Mouse (Mus musculus): ENCODE data around the gene Magi1. TPM values are rescaled to one million over a fixed set of nuclear protein-coding genes. Genes with fewer than 3 reads are reported as not detected.

Gene Magi1
- total and polyA plus RNA-seq, 2 experiments, result 4.9 to 17.7 TPM

DNA sequence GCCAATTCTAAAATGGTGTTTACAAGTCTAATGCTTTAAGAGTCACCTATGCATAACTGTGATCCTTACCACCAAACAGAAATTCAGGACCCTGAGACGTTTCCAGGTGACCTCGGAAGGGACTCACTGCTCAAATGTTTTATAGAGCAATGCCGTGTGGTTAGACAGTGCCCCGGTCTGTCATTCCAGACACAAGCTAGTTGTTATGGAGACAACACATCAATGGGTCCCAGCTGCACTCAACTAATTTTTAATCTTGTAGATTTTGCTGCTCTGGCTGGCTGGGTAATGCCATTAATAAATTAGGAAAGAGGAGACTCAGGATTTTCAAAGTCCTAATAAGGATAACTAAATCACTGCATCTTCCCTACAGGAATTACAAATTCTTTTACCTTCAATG lies 151.7 kb downstream of the Magi1 start:
- TF ChIP-seq CTCF (IDR thresholded peaks at IDR 0.05; ENCODE audit: low read depth, low read length) (no peak), POLR2A (IDR thresholded peaks at IDR 0.05; ENCODE audit: extremely low read depth, insufficient read depth, low read length) (no peak)
- Histone ChIP-seq H3K36me3 (ENCODE audit: control insufficient read depth, insufficient read depth, low read length) (no peaks in the 10 kb centered on the region), H3K4me3 (ENCODE audit: insufficient read depth, low read depth, low read length) (no peak overlapping the region), H3K4me1 (ENCODE audit: control insufficient read depth, insufficient read depth, low read length) (no peaks in the 10 kb centered on the region), H3K27me3 (ENCODE audit: control insufficient read depth, insufficient read depth, low read length) (no peaks in the 10 kb centered on the region), H3K27ac (replicated peaks; ENCODE audit: insufficient read depth, low read depth, low read length) (no peak overlapping the region), H3K79me2 (ENCODE audit: control insufficient read depth, insufficient read depth, low read length) (peaks cover 36% of the 10 kb centered on the region), H3K9ac (ENCODE audit: low read depth, low read length) (no peak overlapping the region)
- WGBS, result 78% methylated on average over 4 of the region's 4 CpGs
- no peak for DNase-seq (ENCODE audit: extremely low read depth, low read depth, low spot score)

DNA sequence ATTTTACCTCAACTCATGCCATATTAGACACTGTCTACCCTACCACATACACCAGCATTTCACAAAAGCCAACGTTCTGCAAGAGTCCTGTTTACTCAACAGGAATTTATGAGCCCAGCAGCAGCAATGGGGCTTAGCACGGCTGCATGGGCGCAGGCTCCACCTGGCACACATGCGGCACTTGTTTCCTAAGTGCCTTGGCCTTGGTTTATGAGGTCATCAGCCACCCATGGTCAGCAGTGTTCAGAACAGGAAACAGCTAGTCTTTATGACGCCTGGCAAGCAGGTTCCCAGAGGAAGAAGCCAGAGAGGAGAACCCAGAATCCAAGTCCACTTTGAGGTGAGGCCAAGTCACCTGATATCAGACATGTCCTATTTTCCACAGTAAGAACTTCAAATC lies 153.3 kb downstream of the Magi1 start:
- H3K4me3 ChIP-seq (ENCODE audit: insufficient read depth, low read depth, low read length), result no peak overlapping the region
- no peak overlapping the region for H3K9ac ChIP-seq (ENCODE audit: low read depth, low read length)
- peaks cover 31% of the 10 kb centered on the region for H3K79me2 ChIP-seq (ENCODE audit: control insufficient read depth, insufficient read depth, low read length)
- WGBS, result 37% methylated on average over 5 of the region's 5 CpGs
- TF ChIP-seq POLR2A (IDR thresholded peaks at IDR 0.05; ENCODE audit: extremely low read depth, insufficient read depth, low read length) (no peak), CTCF (IDR thresholded peaks at IDR 0.05; ENCODE audit: low read depth, low read length) (no peak)
- H3K27ac ChIP-seq (replicated peaks; ENCODE audit: insufficient read depth, low read depth, low read length), result no peak overlapping the region
- peak; percentile 45 for DNase-seq (ENCODE audit: extremely low read depth, low read depth, low spot score)
- no peaks in the 10 kb centered on the region for H3K36me3 ChIP-seq (ENCODE audit: control insufficient read depth, insufficient read depth, low read length)
- H3K4me1 ChIP-seq (ENCODE audit: control insufficient read depth, insufficient read depth, low read length), result no peaks in the 10 kb centered on the region
- H3K27me3 ChIP-seq (ENCODE audit: control insufficient read depth, insufficient read depth, low read length), result no peaks in the 10 kb centered on the region

DNA sequence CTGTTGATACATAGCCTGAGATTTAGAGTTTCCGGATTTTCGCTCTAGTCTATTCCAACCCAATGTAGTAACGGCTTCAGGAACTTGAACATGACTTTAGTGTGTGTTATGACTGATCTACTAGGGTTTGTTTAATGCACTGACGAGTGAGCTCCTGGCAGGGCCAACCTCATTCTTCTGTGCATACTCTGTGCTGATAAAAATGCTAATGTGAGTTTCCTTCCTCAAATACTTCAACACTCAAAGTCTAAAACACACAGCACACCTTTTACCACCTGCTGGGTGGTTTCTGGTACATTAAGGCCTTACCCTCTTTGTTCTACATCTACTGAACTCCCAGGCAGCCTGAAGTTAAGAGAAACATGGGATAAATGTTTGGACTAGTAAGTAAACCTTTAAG lies 157.0 kb downstream of the Magi1 start:
- peaks cover 28% of the 10 kb centered on the region for H3K79me2 ChIP-seq (ENCODE audit: control insufficient read depth, insufficient read depth, low read length)
- WGBS, result 82% methylated on average over 4 of the region's 4 CpGs
- DNase-seq (ENCODE audit: extremely low read depth, low read depth, low spot score), result no peak
- H3K9ac ChIP-seq (ENCODE audit: low read depth, low read length), result no peak overlapping the region
- no peak overlapping the region for H3K4me3 ChIP-seq (ENCODE audit: insufficient read depth, low read depth, low read length)
- no peak overlapping the region for H3K27ac ChIP-seq (replicated peaks; ENCODE audit: insufficient read depth, low read depth, low read length)
- H3K36me3 ChIP-seq (ENCODE audit: control insufficient read depth, insufficient read depth, low read length), result no peaks in the 10 kb centered on the region
- no peaks in the 10 kb centered on the region for H3K27me3 ChIP-seq (ENCODE audit: control insufficient read depth, insufficient read depth, low read length)
- TF ChIP-seq CTCF (IDR thresholded peaks at IDR 0.05; ENCODE audit: low read depth, low read length), result no peak
- no peak for TF ChIP-seq POLR2A (IDR thresholded peaks at IDR 0.05; ENCODE audit: extremely low read depth, insufficient read depth, low read length)
- H3K4me1 ChIP-seq (ENCODE audit: control insufficient read depth, insufficient read depth, low read length), result no peaks in the 10 kb centered on the region; the same call in 1 of the 2 replicates

DNA sequence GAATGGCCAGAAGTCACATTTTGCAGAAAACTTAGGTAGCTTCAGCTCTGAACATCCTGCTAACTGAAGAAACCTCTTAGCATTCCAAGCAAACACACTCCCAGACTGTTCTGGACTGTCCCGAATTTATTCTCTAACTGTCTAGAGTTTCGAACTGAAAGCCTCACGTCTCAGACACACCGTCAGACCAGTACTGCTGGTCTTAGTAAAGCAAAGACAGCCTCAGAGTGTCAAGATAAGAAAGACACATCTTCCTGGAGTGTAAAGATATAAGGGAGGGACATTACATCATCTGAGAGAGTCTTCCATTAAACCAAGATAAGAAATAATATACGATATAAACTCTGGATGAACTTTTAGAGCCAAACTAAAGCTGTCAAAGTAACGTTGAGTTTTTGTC lies 158.6 kb downstream of the Magi1 start:
- TF ChIP-seq POLR2A (IDR thresholded peaks at IDR 0.05; ENCODE audit: extremely low read depth, insufficient read depth, low read length) (no peak), CTCF (IDR thresholded peaks at IDR 0.05; ENCODE audit: low read depth, low read length) (no peak)
- WGBS, result 64% methylated on average over 6 of the region's 6 CpGs

DNA sequence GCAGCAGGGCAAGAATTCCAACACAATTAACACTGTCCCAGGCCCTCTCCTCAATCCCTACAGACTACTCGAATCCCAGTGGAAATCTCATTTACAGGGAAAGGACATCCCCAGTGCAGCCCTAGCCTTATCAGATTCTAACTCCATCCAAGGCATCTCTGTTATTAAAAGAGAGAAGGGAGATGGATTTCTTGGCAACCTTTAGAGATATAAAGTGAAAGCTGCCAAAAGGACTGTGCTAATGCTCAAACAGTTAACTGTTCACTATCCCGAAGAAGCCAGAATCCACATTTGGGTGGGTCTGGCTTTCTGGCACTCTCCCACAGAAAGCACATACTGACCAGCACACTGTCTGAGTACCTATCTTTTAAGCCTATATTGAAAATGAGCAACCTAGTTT lies 159.4 kb downstream of the Magi1 start:
- WGBS, result 43% methylated on average over 2 of the region's 2 CpGs
- Histone ChIP-seq H3K4me1 (ENCODE audit: control insufficient read depth, insufficient read depth, low read length) (no peaks in the 10 kb centered on the region; the same call in 1 of the 2 replicates), H3K79me2 (ENCODE audit: control insufficient read depth, insufficient read depth, low read length) (peaks cover 20% of the 10 kb centered on the region), H3K27me3 (ENCODE audit: control insufficient read depth, insufficient read depth, low read length) (no peaks in the 10 kb centered on the region), H3K36me3 (ENCODE audit: control insufficient read depth, insufficient read depth, low read length) (no peaks in the 10 kb centered on the region), H3K27ac (replicated peaks; ENCODE audit: insufficient read depth, low read depth, low read length) (no peak overlapping the region), H3K9ac (ENCODE audit: low read depth, low read length) (no peak overlapping the region), H3K4me3 (ENCODE audit: insufficient read depth, low read depth, low read length) (no peak overlapping the region)
- TF ChIP-seq POLR2A (IDR thresholded peaks at IDR 0.05; ENCODE audit: extremely low read depth, insufficient read depth, low read length) (no peak), CTCF (IDR thresholded peaks at IDR 0.05; ENCODE audit: low read depth, low read length) (no peak)
- no peak for DNase-seq (ENCODE audit: extremely low read depth, low read depth, low spot score)

More for the DNA sequence above, 158.6 kb downstream of the Magi1 start:
- Histone ChIP-seq H3K27ac (replicated peaks; ENCODE audit: insufficient read depth, low read depth, low read length) (no peak overlapping the region), H3K9ac (ENCODE audit: low read depth, low read length) (no peak overlapping the region), H3K79me2 (ENCODE audit: control insufficient read depth, insufficient read depth, low read length) (peaks cover 22% of the 10 kb centered on the region), H3K4me1 (ENCODE audit: control insufficient read depth, insufficient read depth, low read length) (no peaks in the 10 kb centered on the region; the same call in 1 of the 2 replicates), H3K36me3 (ENCODE audit: control insufficient read depth, insufficient read depth, low read length) (no peaks in the 10 kb centered on the region), H3K27me3 (ENCODE audit: control insufficient read depth, insufficient read depth, low read length) (no peaks in the 10 kb centered on the region), H3K4me3 (ENCODE audit: insufficient read depth, low read depth, low read length) (no peak overlapping the region)
- no peak for DNase-seq (ENCODE audit: extremely low read depth, low read depth, low spot score)

DNA sequence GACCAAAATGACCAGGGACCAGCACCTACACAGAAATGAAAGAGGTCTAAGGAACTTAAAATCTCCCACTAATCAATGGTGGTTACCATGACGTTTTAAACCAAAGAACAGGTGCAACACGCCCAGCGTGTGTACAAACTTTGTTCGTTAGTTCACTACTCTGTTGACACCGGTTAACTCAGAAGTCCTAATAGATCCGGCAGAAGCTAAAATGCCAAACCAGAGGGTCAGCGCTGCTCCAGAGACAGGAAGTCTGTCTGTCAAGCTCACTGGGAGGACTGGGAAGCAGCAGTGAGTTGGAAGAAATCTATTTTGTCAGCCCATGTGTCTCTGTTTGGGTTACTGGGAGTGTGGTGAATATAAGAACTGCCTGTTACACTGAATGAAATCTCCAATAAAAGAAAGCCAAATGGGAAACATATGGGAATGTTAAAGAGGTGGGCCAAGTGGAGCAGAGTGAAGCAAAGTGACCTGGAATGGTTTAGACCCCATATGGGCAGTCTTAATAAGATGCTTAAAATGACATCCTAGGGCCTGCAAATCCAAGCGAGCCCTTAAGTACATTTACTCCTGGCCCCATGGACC lies 161.1 kb downstream of the Magi1 start:
- peaks cover 13% of the 10 kb centered on the region; the same call in 1 of the 2 replicates for H3K79me2 ChIP-seq (ENCODE audit: control insufficient read depth, insufficient read depth, low read length)
- H3K4me3 ChIP-seq (ENCODE audit: insufficient read depth, low read depth, low read length), result no peak overlapping the region
- no peaks in the 10 kb centered on the region; the same call in 1 of the 2 replicates for H3K4me1 ChIP-seq (ENCODE audit: control insufficient read depth, insufficient read depth, low read length)
- no peak overlapping the region for H3K27ac ChIP-seq (replicated peaks; ENCODE audit: insufficient read depth, low read depth, low read length)
- DNase-seq (ENCODE audit: extremely low read depth, low read depth, low spot score), result no peak
- H3K27me3 ChIP-seq (ENCODE audit: control insufficient read depth, insufficient read depth, low read length), result no peaks in the 10 kb centered on the region
- 50% methylated on average over 8 of the region's 8 CpGs for WGBS
- TF ChIP-seq CTCF (IDR thresholded peaks at IDR 0.05; ENCODE audit: low read depth, low read length), result no peak
- no peak for TF ChIP-seq POLR2A (IDR thresholded peaks at IDR 0.05; ENCODE audit: extremely low read depth, insufficient read depth, low read length)
- no peaks in the 10 kb centered on the region for H3K36me3 ChIP-seq (ENCODE audit: control insufficient read depth, insufficient read depth, low read length)
- H3K9ac ChIP-seq (ENCODE audit: low read depth, low read length), result no peak overlapping the region
